Mouse (Mus musculus) heart, embryonic 12.5 days (tissue): ENCODE data around the gene Itpka. TPM values are rescaled to one million over a fixed set of nuclear protein-coding genes. Genes with fewer than 3 reads are reported as not detected.

Experiments
- ATAC-seq: fragments of 200-750 bp; cut with Nextera tagmentation; 2 replicates; pipeline ENCODE4 v1.8.0; 2017; ENCODE audit warnings: moderate TSS enrichment, moderate library complexity; ENCODE audit not compliant: insufficient number of reproducible peaks, low FRiP score
- H3K27ac ChIP-seq: fragments of 300-500 bp; sonication (generic); 2 replicates; pipeline ENCODE4 v1.5.1; 2016; ENCODE audit warnings: mild to moderate bottlenecking, moderate library complexity; ENCODE audit not compliant: poor library complexity, severe bottlenecking
- H3K27me3 ChIP-seq: fragments of 300-500 bp; sonication (generic); replicated peaks from 2 replicates; pipeline ENCODE4 v1.6.1; 2016; ENCODE audit warnings: mild to moderate bottlenecking, moderate library complexity
- H3K36me3 ChIP-seq: fragments of 300-500 bp; sonication (generic); 2 replicates; pipeline ENCODE4 v1.6.1; 2016; ENCODE audit warnings: mild to moderate bottlenecking, moderate library complexity
- H3K4me1 ChIP-seq: fragments of 300-500 bp; sonication (generic); replicated peaks from 2 replicates; pipeline ENCODE4 v1.6.1; 2016; ENCODE audit warnings: mild to moderate bottlenecking
- H3K4me2 ChIP-seq: fragments of 300-500 bp; sonication (generic); 2 replicates; pipeline ENCODE4 v1.6.1; 2016; ENCODE audit warnings: mild to moderate bottlenecking, moderate library complexity
- H3K4me3 ChIP-seq: fragments of 300-500 bp; sonication (generic); 2 replicates; pipeline ENCODE4 v1.5.1; 2016; ENCODE audit warnings: mild to moderate bottlenecking
- H3K9ac ChIP-seq: fragments of 300-500 bp; sonication (generic); 2 replicates; pipeline ENCODE4 v1.6.1; 2016; ENCODE audit warnings: mild to moderate bottlenecking, moderate library complexity
- H3K9me3 ChIP-seq: fragments of 300-500 bp; sonication (generic); replicated peaks from 2 replicates; pipeline ENCODE4 v1.6.1; 2016; ENCODE audit warnings: mild to moderate bottlenecking, moderate library complexity
- WGBS: fragments of 180-500 bp; shearing (Covaris S2); methylation state at CpG from one replicate; pipeline ENCODE4 v1.1.7; 2016; 5-methylcytosine and 5-hydroxymethylcytosine counted together
- polyA plus RNA-seq: library from polyadenylated mRNA; unstranded; fragments of >200 nt; fragmentation: Nextera tagmentation; extraction: Ambion mirVana; gene quantifications from 2 replicates; pipeline ENCODE4 v1.2.1, GENCODE M21; 2016

Itpka gene
- polyA plus RNA-seq, 1 experiment from 2014 or later = 3.0 TPM

DNA sequence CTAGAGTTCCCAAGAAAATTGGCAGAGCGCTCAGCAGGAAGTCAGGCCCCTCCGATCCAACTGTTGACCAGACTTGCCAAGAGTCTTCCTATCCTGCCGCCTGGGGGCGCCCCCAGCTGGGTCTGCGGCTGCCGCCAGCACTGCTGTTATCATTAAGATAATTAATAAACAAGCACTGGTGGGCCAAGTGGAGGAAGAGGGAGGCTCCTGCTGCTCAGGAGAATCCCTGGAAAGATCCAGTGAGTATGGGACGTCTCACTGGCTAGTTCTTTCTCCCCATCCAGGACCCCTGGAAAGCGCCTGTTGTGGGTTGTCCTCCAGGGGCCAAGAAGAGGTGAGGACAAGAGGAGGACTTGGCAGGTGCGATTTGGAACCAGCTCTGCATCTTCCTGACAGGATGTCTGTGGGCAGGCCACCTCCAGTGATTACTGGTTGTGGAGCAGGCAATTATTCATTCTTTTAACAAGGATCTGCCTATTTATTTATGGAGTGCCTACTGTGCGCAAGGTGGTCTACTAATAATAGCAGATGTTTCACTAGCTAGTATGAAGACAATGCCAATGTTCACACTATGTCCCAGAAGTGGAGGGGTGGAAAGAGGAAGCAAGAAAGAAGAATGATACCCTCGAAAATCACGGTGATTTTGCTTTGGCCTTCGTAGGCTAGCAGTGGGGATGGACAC is 56.2 kb downstream of the Itpka start:
- peaks cover 45% of the 10 kb centered on the region for H3K4me1 ChIP-seq
- H3K4me2 ChIP-seq = peak overlapping the region; percentile 97
- WGBS = 10% methylated on average over 13 of the region's 13 CpGs
- H3K4me3 ChIP-seq = peak overlapping the region; percentile 68; the same call in 1 of the 2 replicates
- no peaks in the 10 kb centered on the region for H3K9me3 ChIP-seq
- no peaks in the 10 kb centered on the region for H3K36me3 ChIP-seq
- H3K27ac ChIP-seq = 0 out of 2 replicates have a peak overlapping the region, but pooled peaks have one; percentile 6
- no peak for ATAC-seq
- H3K27me3 ChIP-seq = peaks cover 20% of the 10 kb centered on the region; the same call in 1 of the 2 replicates
- H3K9ac ChIP-seq = no peak overlapping the region

DNA sequence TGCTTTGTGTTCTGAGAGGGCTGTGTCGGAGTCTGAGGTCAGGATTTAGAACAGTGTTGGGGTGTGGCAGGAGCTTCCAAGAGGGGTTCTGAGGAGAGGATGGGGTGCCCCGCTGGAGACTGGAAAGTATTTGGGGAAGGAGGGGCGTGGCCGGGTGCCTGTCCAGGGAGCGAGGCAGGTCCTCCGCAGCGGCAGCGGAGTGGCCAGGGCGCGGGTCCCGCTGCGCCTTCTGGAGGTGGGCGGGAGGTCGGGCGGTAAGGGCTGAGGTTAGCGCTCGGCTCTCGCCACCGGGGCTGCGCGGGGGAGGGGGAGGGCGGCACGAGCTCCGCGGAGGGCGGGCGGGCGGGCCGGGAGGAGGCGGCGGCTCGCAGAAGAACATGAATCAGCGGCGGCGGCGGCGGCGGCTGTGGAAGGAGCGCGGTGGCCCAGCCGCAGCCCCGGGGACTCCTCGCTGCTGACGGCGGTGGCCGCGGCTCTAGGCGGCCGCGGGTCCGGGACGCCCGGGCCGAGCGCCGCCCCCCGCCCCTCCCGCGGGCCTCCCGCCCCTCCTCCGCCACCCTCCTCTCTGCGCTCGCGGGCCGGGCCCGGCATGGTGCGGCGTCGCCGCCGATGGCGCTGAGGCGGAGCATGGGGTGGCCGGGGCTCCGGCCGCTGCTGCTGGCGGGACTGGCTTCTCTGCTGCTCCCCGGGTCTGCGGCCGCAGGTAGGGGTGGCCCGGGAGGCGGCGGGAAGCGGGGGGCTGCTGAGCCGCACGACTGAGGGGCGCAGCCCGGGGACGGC is 57.2 kb downstream of the Itpka start:
- Histone ChIP-seq H3K4me1 (peaks cover 55% of the 10 kb centered on the region), H3K27me3 (peaks cover 20% of the 10 kb centered on the region; the same call in 1 of the 2 replicates), H3K36me3 (peaks cover 5% of the 10 kb centered on the region; the same call in 1 of the 2 replicates), H3K4me2 (peak overlapping the region; percentile 97), H3K27ac (0 out of 2 replicates have a peak overlapping the region, but pooled peaks have one; percentile 12), H3K9ac (peak overlapping the region; percentile 91), H3K4me3 (peak overlapping the region; percentile 68), H3K9me3 (no peaks in the 10 kb centered on the region)
- WGBS = under 1% methylated on average over 69 of the region's 89 CpGs
- peak; percentile 74 for ATAC-seq

DNA sequence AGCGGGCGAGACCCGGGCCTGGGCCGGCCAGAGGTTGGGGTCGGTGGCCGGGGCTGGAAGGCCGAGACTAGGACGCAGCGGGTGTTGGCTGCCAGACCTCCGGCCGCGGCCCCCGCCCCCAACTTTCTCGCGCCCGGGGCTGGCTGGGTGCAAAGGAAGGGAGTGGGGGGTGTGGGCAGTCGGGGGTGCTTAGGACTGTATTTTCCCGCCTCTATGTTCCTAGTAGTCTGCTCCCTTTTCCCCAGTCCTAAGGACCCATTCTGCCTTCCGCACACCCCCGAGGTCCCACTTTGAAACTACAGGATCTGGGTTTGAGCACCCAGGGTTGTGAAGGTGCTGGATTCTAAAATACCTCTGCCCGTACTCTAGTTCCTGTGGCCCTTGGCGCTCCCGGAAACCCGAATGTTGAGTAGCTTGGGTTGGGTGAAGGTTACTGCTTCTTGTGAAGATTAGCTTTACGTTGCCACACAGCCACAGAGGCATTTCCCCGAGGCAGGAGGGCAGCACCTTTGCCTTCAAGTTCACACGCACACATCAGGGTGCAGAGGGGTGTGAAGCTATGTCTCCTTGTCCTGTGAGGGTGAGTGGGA is 57.9 kb downstream of the Itpka start:
- H3K27ac ChIP-seq = 0 out of 2 replicates have a peak overlapping the region, but pooled peaks have one; percentile 12
- H3K9ac ChIP-seq = peak overlapping the region; percentile 91
- peaks cover 62% of the 10 kb centered on the region for H3K4me1 ChIP-seq
- no peaks in the 10 kb centered on the region for H3K9me3 ChIP-seq
- H3K27me3 ChIP-seq = peaks cover 20% of the 10 kb centered on the region; the same call in 1 of the 2 replicates
- peak; percentile 23; the same call in 1 of the 2 replicates for ATAC-seq
- H3K4me2 ChIP-seq = peak overlapping the region; percentile 97
- under 1% methylated on average over 24 of the region's 27 CpGs for WGBS
- peak overlapping the region; percentile 68 for H3K4me3 ChIP-seq
- H3K36me3 ChIP-seq = peaks cover 7% of the 10 kb centered on the region; the same call in 1 of the 2 replicates

Other genes with a start within 250 kb of the Itpka start
- 0.22 and 0.36 TPM in 2 replicates for gene Exd1, start 194.7 kb upstream of the Itpka start, polyA plus RNA-seq
- gene Chp1, start 194.6 kb upstream of the Itpka start, polyA plus RNA-seq = 47.0 and 47.2 TPM in 2 replicates
- 51.6 and 53.3 TPM in 2 replicates for gene Nusap1, start 124.0 kb upstream of the Itpka start, polyA plus RNA-seq
- 24.3 and 28.3 TPM in 2 replicates for gene Oip5, start 123.9 kb upstream of the Itpka start, polyA plus RNA-seq
- gene Ndufaf1, start 79.5 kb upstream of the Itpka start, polyA plus RNA-seq = 54.8 and 56.7 TPM in 2 replicates
- gene Rtf1, start 67.3 kb upstream of the Itpka start, polyA plus RNA-seq = 34.2 and 34.7 TPM in 2 replicates
- 0.13 and 0.17 TPM in 2 replicates for gene Ltk, start 18.1 kb downstream of the Itpka start, polyA plus RNA-seq
- 22.8 and 23.9 TPM in 2 replicates for gene Rpap1, start 45.2 kb downstream of the Itpka start, polyA plus RNA-seq
- gene Tyro3, start 55.4 kb downstream of the Itpka start, polyA plus RNA-seq = 9.2 and 10.7 TPM in 2 replicates
- 27.6 and 29.0 TPM in 2 replicates for gene Mga, start 154.9 kb downstream of the Itpka start, polyA plus RNA-seq
- gene Mapkbp1, start 230.4 kb downstream of the Itpka start, polyA plus RNA-seq = 3.3 and 3.8 TPM in 2 replicates